Mouse (Mus musculus) testis, adult 2 months (tissue): ENCODE measurements at regions not wholly inside any gene's neighbourhood (a gene's known extent, or its start where the extent isn't known, plus 50 kb on each side); places are given as distances from the start of the nearest gene placed in this dataset.

Source experiments
- CTCF ChIP-seq: fragments of 200-500 bp; IDR thresholded peaks from 2 replicates; pipeline ENCODE4 v1.5.1; 2012; ENCODE audit warnings: low read depth, mild to moderate bottlenecking, inconsistent platforms, low read length, moderate library complexity; ENCODE audit not compliant: control insufficient read depth, insufficient read depth, insufficient replicate concordance
- POLR2A ChIP-seq: fragments of 200-500 bp; IDR thresholded peaks from 2 replicates; pipeline ENCODE4 v1.6.1; 2012; ENCODE audit warnings: low read depth, mild to moderate bottlenecking, inconsistent platforms, low read length, moderate library complexity; ENCODE audit not compliant: control insufficient read depth

DNA sequence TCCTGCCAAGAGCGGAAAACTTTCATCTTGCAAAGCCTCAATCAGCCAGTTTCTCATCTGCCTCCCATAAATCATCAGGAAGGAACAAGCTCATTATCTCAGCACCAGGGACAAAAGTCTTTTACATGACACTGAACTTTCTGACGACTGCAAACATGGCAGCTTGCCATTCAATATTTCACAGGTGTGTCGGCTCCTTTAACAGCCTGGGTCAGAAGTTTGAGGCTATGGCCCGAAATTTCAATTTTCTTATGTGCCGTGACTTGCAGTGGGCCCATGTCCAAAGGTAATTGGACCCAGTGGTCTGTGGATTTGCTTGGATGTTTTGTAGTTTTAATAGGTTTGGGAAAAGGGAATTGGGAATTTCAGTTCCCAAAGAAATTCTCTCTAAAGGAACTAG, 330.3 kb upstream of the Sel1l start:
- TF ChIP-seq CTCF (no peak), POLR2A (no peak)
